Mouse (Mus musculus) heart, embryonic 16.5 days (tissue): ENCODE data around the gene Ildr1. TPM values are rescaled to one million over a fixed set of nuclear protein-coding genes. Genes with fewer than 3 reads are reported as not detected.

ENCODE experiments used
- ATAC-seq: fragments of 200-750 bp; cut with Nextera tagmentation; replicated peaks from 2 replicates; pipeline ENCODE4 v1.8.0; 2017; ENCODE audit warnings: moderate number of reproducible peaks; ENCODE audit not compliant: insufficient read depth, low FRiP score; ENCODE audit errors: extremely low read depth
- H3K27ac ChIP-seq: fragments of 300-500 bp; sonication (generic); 2 replicates; pipeline ENCODE4 v1.5.1; 2014; ENCODE audit warnings: mild to moderate bottlenecking, low read length, control low read depth, moderate library complexity
- H3K27me3 ChIP-seq: fragments of 300-500 bp; sonication (generic); 2 replicates; pipeline ENCODE4 v1.6.1; 2014; ENCODE audit warnings: low read length, mixed read lengths; ENCODE audit not compliant: control insufficient read depth, insufficient read depth
- H3K36me3 ChIP-seq: fragments of 300-500 bp; sonication (generic); 2 replicates; pipeline ENCODE4 v1.6.1; 2014; ENCODE audit not compliant: control insufficient read depth, insufficient read depth
- H3K4me1 ChIP-seq: fragments of 300-500 bp; sonication (generic); 2 replicates; pipeline ENCODE4 v1.6.1; 2014; ENCODE audit warnings: low read length, mixed read lengths; ENCODE audit not compliant: control insufficient read depth, insufficient read depth
- H3K4me2 ChIP-seq: fragments of 300-500 bp; sonication (generic); 2 replicates; pipeline ENCODE4 v1.6.1; 2014; ENCODE audit warnings: low read depth, mild to moderate bottlenecking, control low read depth, low read length
- H3K4me3 ChIP-seq: fragments of 300-500 bp; sonication (generic); 2 replicates; pipeline ENCODE4 v1.5.1; 2014; ENCODE audit warnings: mild to moderate bottlenecking, control low read depth, low read length
- H3K9ac ChIP-seq: fragments of 300-500 bp; sonication (generic); 2 replicates; pipeline ENCODE4 v1.6.1; 2014; ENCODE audit warnings: low read length, control low read depth
- H3K9me3 ChIP-seq: fragments of 300-500 bp; sonication (generic); replicated peaks from 2 replicates; pipeline ENCODE4 v1.6.1; 2016; ENCODE audit warnings: low read length; ENCODE audit not compliant: control insufficient read depth
- WGBS: fragments of 180-500 bp; shearing (Covaris S2); extraction: QIAGEN DNeasy Blood & Tissue Kit; methylation state at CpG from one replicate; pipeline ENCODE4 v1.1.7; 2014; 5-methylcytosine and 5-hydroxymethylcytosine counted together
- polyA plus RNA-seq: library from polyadenylated mRNA; unstranded; fragments of >200 nt; fragmentation: Nextera tagmentation; extraction: Ambion mirVana; gene quantifications from 2 replicates; pipeline ENCODE4 v1.2.1, GENCODE M21; 2015

The Ildr1 gene
- polyA plus RNA-seq, 1 experiment from 2014 or later: 0.50 TPM

- Histone ChIP-seq H3K9me3 (no peaks in the 10 kb centered on the region), H3K27me3 (no peaks in the 10 kb centered on the region), H3K36me3 (no peaks in the 10 kb centered on the region), H3K4me2 (no peak within 1 kb of the TSS), H3K4me1 (no peaks in the 10 kb centered on the region), H3K27ac (no peak within 1 kb of the TSS), H3K4me3 (no peak within 1 kb of the TSS), H3K9ac (no peak within 1 kb of the TSS)
- ATAC-seq: no peak
- WGBS: 74% methylated on average over 13 of the region's 13 CpGs
These were observed 28.0 kb upstream of the Ildr1 start, which contains the start of gene Cd86 for GRCm38 (mm10) chr16:36665782-36666181. TSS of gene Cd86 (minus strand) at chr16:36666081.

GRCm38 (mm10) chr16:36666448-36667017, 27.2 kb upstream of the Ildr1 start:
- WGBS: 76% methylated on average over 10 of the region's 10 CpGs
- Histone ChIP-seq H3K9me3 (no peaks in the 10 kb centered on the region), H3K27me3 (no peaks in the 10 kb centered on the region), H3K4me3 (no peak overlapping the region), H3K4me1 (no peaks in the 10 kb centered on the region), H3K27ac (no peak overlapping the region), H3K4me2 (no peak overlapping the region), H3K36me3 (no peaks in the 10 kb centered on the region), H3K9ac (no peak overlapping the region)
- ATAC-seq: no peak

GRCm38 (mm10) chr16:36670590-36670989, 23.2 kb upstream of the Ildr1 start:
- ATAC-seq: no peak
- H3K36me3 ChIP-seq: no peaks in the 10 kb centered on the region
- H3K9ac ChIP-seq: no peak overlapping the region
- 72% methylated on average over 3 of the region's 3 CpGs for WGBS
- no peaks in the 10 kb centered on the region for H3K9me3 ChIP-seq
- no peaks in the 10 kb centered on the region for H3K27me3 ChIP-seq
- H3K4me2 ChIP-seq: no peak overlapping the region
- no peak overlapping the region for H3K4me3 ChIP-seq
- H3K27ac ChIP-seq: no peak overlapping the region
- no peaks in the 10 kb centered on the region for H3K4me1 ChIP-seq

- no peak for ATAC-seq
- H3K4me3 ChIP-seq: no peak overlapping the region
- no peaks in the 10 kb centered on the region for H3K4me1 ChIP-seq
- no peak overlapping the region for H3K9ac ChIP-seq
- H3K9me3 ChIP-seq: no peaks in the 10 kb centered on the region
- H3K27ac ChIP-seq: no peak overlapping the region
- H3K27me3 ChIP-seq: no peaks in the 10 kb centered on the region
- H3K4me2 ChIP-seq: no peak overlapping the region
- WGBS: 80% methylated on average over 4 of the region's 4 CpGs
- no peaks in the 10 kb centered on the region for H3K36me3 ChIP-seq
These were observed 20.6 kb upstream of the Ildr1 start for GRCm38 (mm10) chr16:36673196-36673595.

- H3K27me3 ChIP-seq: no peaks in the 10 kb centered on the region
- no peaks in the 10 kb centered on the region for H3K4me1 ChIP-seq
- H3K27ac ChIP-seq: no peak overlapping the region
- H3K36me3 ChIP-seq: no peaks in the 10 kb centered on the region
- H3K9ac ChIP-seq: no peak overlapping the region
- H3K4me3 ChIP-seq: no peak overlapping the region
- ATAC-seq: no peak
- WGBS: 67% methylated on average over 7 of the region's 7 CpGs
- H3K9me3 ChIP-seq: no peaks in the 10 kb centered on the region
- no peak overlapping the region for H3K4me2 ChIP-seq
These were observed 19.1 kb upstream of the Ildr1 start for GRCm38 (mm10) chr16:36674457-36675204.

- H3K27ac ChIP-seq: no peak overlapping the region
- no peak overlapping the region for H3K9ac ChIP-seq
- no peaks in the 10 kb centered on the region for H3K27me3 ChIP-seq
- 45% methylated on average over 2 of the region's 2 CpGs for WGBS
- H3K4me3 ChIP-seq: no peak overlapping the region
- no peaks in the 10 kb centered on the region for H3K36me3 ChIP-seq
- H3K4me1 ChIP-seq: no peaks in the 10 kb centered on the region
- no peak overlapping the region for H3K4me2 ChIP-seq
- ATAC-seq: no peak
- H3K9me3 ChIP-seq: no peaks in the 10 kb centered on the region
These were observed 18.5 kb upstream of the Ildr1 start for GRCm38 (mm10) chr16:36675304-36675703.

- ATAC-seq: no peak
- H3K36me3 ChIP-seq: no peaks in the 10 kb centered on the region
These were observed 17.9 kb upstream of the Ildr1 start for GRCm38 (mm10) chr16:36675902-36676301.

GRCm38 (mm10) chr16:36681829-36682228, 11.9 kb upstream of the Ildr1 start:
- no peak for ATAC-seq
- Histone ChIP-seq H3K27me3 (no peaks in the 10 kb centered on the region), H3K4me2 (no peak overlapping the region), H3K27ac (no peak overlapping the region), H3K9me3 (no peaks in the 10 kb centered on the region), H3K9ac (no peak overlapping the region), H3K36me3 (no peaks in the 10 kb centered on the region), H3K4me1 (no peaks in the 10 kb centered on the region), H3K4me3 (no peak overlapping the region)
- WGBS: 81% methylated on average over 3 of the region's 3 CpGs

More at GRCm38 (mm10) chr16:36675902-36676301, 17.9 kb upstream of the Ildr1 start:
- H3K9me3 ChIP-seq: no peaks in the 10 kb centered on the region
- 83% methylated on average over 2 of the region's 2 CpGs for WGBS
- no peak overlapping the region for H3K27ac ChIP-seq
- H3K4me3 ChIP-seq: no peak overlapping the region
- no peaks in the 10 kb centered on the region for H3K4me1 ChIP-seq
- no peaks in the 10 kb centered on the region for H3K27me3 ChIP-seq
- H3K9ac ChIP-seq: no peak overlapping the region
- no peak overlapping the region for H3K4me2 ChIP-seq

GRCm38 (mm10) chr16:36684325-36684918, 9.4 kb upstream of the Ildr1 start:
- no peaks in the 10 kb centered on the region for H3K4me1 ChIP-seq
- no peaks in the 10 kb centered on the region for H3K9me3 ChIP-seq
- no peak overlapping the region for H3K4me2 ChIP-seq
- no peaks in the 10 kb centered on the region for H3K36me3 ChIP-seq
- ATAC-seq: no peak
- H3K27ac ChIP-seq: no peak overlapping the region
- WGBS: 60% methylated on average over 6 of the region's 6 CpGs
- H3K9ac ChIP-seq: no peak overlapping the region
- no peaks in the 10 kb centered on the region for H3K27me3 ChIP-seq
- no peak overlapping the region for H3K4me3 ChIP-seq
